ENCODE assay signal across 18 mouse cellular contexts in the genomic region with DNA sequence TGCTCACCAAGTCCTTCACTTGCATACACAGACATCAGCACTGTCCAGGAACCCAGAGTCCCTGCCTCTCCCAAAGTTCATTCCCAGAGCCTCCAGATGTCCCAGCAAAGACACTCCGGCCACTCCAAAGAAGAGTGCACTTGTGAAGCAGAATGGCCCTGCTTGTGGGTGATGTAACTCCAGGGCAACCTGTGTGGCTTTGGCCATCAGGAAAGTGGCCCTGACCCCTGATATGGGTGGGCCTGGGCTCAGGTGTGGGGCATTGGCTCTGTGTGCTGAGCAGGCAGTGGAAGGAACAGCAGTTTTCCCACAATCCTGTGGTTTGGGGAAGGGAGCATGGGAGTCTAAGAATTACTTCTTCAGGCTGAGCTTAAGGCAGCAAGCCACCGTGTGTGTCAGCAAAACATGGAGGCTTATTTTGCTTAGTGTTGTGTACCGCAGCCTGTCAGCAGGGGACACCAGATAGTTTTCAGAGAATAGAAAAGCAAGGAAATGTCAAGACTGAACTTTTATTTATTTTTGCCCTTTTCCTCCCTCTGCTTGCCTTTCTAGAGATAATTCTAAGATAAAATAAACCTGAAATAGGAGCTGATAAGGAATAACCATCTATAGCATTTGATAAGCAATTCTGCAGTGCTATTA. TPM values are rescaled to one million over a fixed set of nuclear protein-coding genes. Genes with fewer than 3 reads are reported as not detected.
DNase-seq lines count a peak whose midpoint lies in the region; ATAC-seq and TF ChIP-seq lines count a peak whose summit lies in the region.
"Had no signal": no experiment of that assay in that cellular context is flagged by ENCODE, and none has a peak within 500 bp of the region (broad histone marks: within the 10 kb centered on the region; RNA-seq: fewer than 3 reads in every experiment).

No protein-coding gene starts in this region.

- no peak overlapping the region for H3K27ac ChIP-seq in heart, adult 2 months
- no peak overlapping the region for H3K27ac ChIP-seq in left cerebral cortex, adult 2 months
- no peak overlapping the region for H3K27ac ChIP-seq in forebrain, embryonic 15.5 days (replicated peaks)
- H3K27ac ChIP-seq: forebrain, embryonic 12.5 days; liver, embryonic 13.5 days had no signal

- H3K4me3 ChIP-seq in heart, adult 2 months = no peak overlapping the region
- no peak overlapping the region for H3K4me3 ChIP-seq in left cerebral cortex, adult 2 months
- H3K4me3 ChIP-seq in forebrain, embryonic 15.5 days = no peak overlapping the region
- H3K4me3 ChIP-seq: forebrain, embryonic 12.5 days; liver, embryonic 13.5 days had no signal

- no peak for DNase-seq in heart, adult 2 months
- no peak for DNase-seq in heart, postnatal 36 days
- DNase-seq in left cerebral cortex, adult 2 months (ENCODE audit: extremely low spot score in 1 of 2, low spot score in 2 of 2) = no peak
- no peak for DNase-seq in left cerebral cortex, postnatal 10 days (ENCODE audit: extremely low spot score in 1 of 2, low spot score in 2 of 2)
- peak; percentile 41 for DNase-seq in urinary bladder, postnatal 14 days (ENCODE audit: low spot score)
- DNase-seq in urinary bladder, adult 18-20 months (ENCODE audit: low spot score in 2 of 2) = no peak
- DNase-seq in layer of hippocampus, postnatal 36 days = no peak
- DNase-seq: adrenal gland, postnatal 25 days; cerebellum, adult 11 months; embryo, embryonic 11 days; gastrocnemius, postnatal 25 days; kidney, postnatal 14 days; liver, embryonic 13.5 days; thymus, postnatal 36 days had no signal

- TF ChIP-seq POLR2A in heart, adult 2 months (IDR thresholded peaks at IDR 0.05; ENCODE audit: insufficient read depth, low read depth, low read length) = no peak

- H3K9me3 ChIP-seq in forebrain, embryonic 15.5 days = no peaks in the 10 kb centered on the region
- H3K9me3 ChIP-seq: forebrain, embryonic 12.5 days; liver, embryonic 13.5 days had no signal

- peaks cover 1% of the 10 kb centered on the region for H3K4me1 ChIP-seq in heart, adult 2 months (ENCODE audit: control insufficient read depth, insufficient read depth, low read length)
- peaks cover 8% of the 10 kb centered on the region for H3K4me1 ChIP-seq in forebrain, embryonic 15.5 days
- H3K4me1 ChIP-seq: liver, embryonic 13.5 days had no signal

- H3K79me2 ChIP-seq in heart, adult 2 months (replicated peaks; ENCODE audit: control insufficient read depth, insufficient read depth, low read length) = no peaks in the 10 kb centered on the region

- no peaks in the 10 kb centered on the region for H3K36me3 ChIP-seq in heart, adult 2 months (ENCODE audit: control insufficient read depth, insufficient read depth, low read length)
- no peaks in the 10 kb centered on the region for H3K36me3 ChIP-seq in forebrain, embryonic 15.5 days
- H3K36me3 ChIP-seq: forebrain, embryonic 12.5 days; liver, embryonic 13.5 days had no signal

- H3K27me3 ChIP-seq in heart, adult 2 months (ENCODE audit: control insufficient read depth, insufficient read depth, low read length) = no peaks in the 10 kb centered on the region
- H3K27me3 ChIP-seq in forebrain, embryonic 15.5 days = 0 out of 2 replicates have a peak, but pooled peaks cover 4% of the 10 kb centered on the region

- ATAC-seq in forebrain, embryonic 15.5 days (replicated peaks) = no peak

- no peak for TF ChIP-seq EP300 in heart, adult 2 months (IDR thresholded peaks at IDR 0.05; ENCODE audit: insufficient read depth, low read depth, low read length)

- intact Hi-C loops in heart, adult 2 months (cut with DNase I) = no loop called here
- intact Hi-C loops in heart, postnatal 36 days (cut with DNase I) = loop anchor here (2.0 kb wide), 2 partner anchors 23 to 165 kb away; no protein-coding TSS in a partner anchor
- intact Hi-C loops in left cerebral cortex, adult 2 months (cut with DNase I) = loop anchor here (10.0 kb wide), 1 partner anchor 163 kb away; no protein-coding TSS in a partner anchor
- intact Hi-C loops in left cerebral cortex, postnatal 10 days (cut with DNase I) = no loop called here

- peak; percentile 65 for TF ChIP-seq CTCF in heart, adult 2 months (IDR thresholded peaks at IDR 0.05)
- TF ChIP-seq CTCF in left cerebral cortex, adult 2 months (IDR thresholded peaks at IDR 0.05) = peak; percentile 36

- no peak overlapping the region for H3K4me2 ChIP-seq in forebrain, embryonic 15.5 days (replicated peaks)
- H3K4me2 ChIP-seq: forebrain, embryonic 12.5 days; liver, embryonic 13.5 days; midbrain, embryonic 11.5 days had no signal

- H3K9ac ChIP-seq in heart, adult 2 months (ENCODE audit: low read depth, low read length) = no peak overlapping the region
- H3K9ac ChIP-seq in forebrain, embryonic 15.5 days (replicated peaks) = no peak overlapping the region
- H3K9ac ChIP-seq: forebrain, embryonic 12.5 days; liver, embryonic 13.5 days had no signal

- 40% methylated on average over 3 of the region's 3 CpGs for WGBS in heart, adult 2 months
- 61% methylated on average over 3 of the region's 3 CpGs for WGBS in forebrain, embryonic 15.5 days

RNA-seq across cellular contexts. Expression of a gene that starts 1.6 kb away (rescaled TPM):
- total RNA-seq in heart, adult 2 months (2021) = not detected
- polyA plus RNA-seq in heart, adult 2 months (2012; rRNA removed) = 1.3 TPM in 1 of 2 replicates, not detected in the other
- not detected for total RNA-seq in heart, postnatal 36 days (2021)
- total RNA-seq in left cerebral cortex, adult 2 months (2021) = 1 to 10 TPM; 2.7 to 3.9 TPM
- total RNA-seq in left cerebral cortex, postnatal 10 days (2021) = 1 to 10 TPM; 4.5 to 6.2 TPM
- polyA plus RNA-seq in forebrain, embryonic 15.5 days (2015; fragmentation: Nextera tagmentation; extraction: Ambion mirVana) = 2.1 and 4.1 TPM in 2 replicates
- 1 to 10 TPM; 1.8 to 2.3 TPM for total RNA-seq in layer of hippocampus, postnatal 36 days (2021)
- total RNA-seq: adrenal gland, postnatal 25 days; gastrocnemius, postnatal 25 days had no signal
- polyA plus RNA-seq: liver, embryonic 13.5 days; midbrain, embryonic 11.5 days; neural tube, embryonic 11.5 days had no signal

RNA-seq across cellular contexts. Expression of a gene that starts 26.2 kb away (rescaled TPM):
- total RNA-seq in heart, adult 2 months (2021) = 10 to 100 TPM; 30.7 to 36.7 TPM
- polyA plus RNA-seq in heart, adult 2 months (2012; rRNA removed) = 18.5 and 34.4 TPM in 2 replicates
- 10 to 100 TPM; 33.3 to 50.0 TPM for total RNA-seq in heart, postnatal 36 days (2021)
- 1 to 10 TPM; 8.5 to 9.7 TPM for total RNA-seq in left cerebral cortex, adult 2 months (2021)
- 10 to 100 TPM; 27.3 to 29.6 TPM for total RNA-seq in left cerebral cortex, postnatal 10 days (2021)
- polyA plus RNA-seq in forebrain, embryonic 15.5 days (2015; fragmentation: Nextera tagmentation; extraction: Ambion mirVana) = 5.9 and 6.1 TPM in 2 replicates
- total RNA-seq in layer of hippocampus, postnatal 36 days (2021) = 10 to 100 TPM in 1 of 2 experiments, 1 to 10 TPM in 1; 7.9 to 10.2 TPM

Comparison
In these comparisons a context has a peak if more than half of its experiments do, and no peak if none do; other contexts are left out.
1. intact Hi-C loops: an anchor here in heart, postnatal 36 days (2.0 kb wide) and left cerebral cortex, adult 2 months (10.0 kb wide); none called in heart, adult 2 months and left cerebral cortex, postnatal 10 days.